23 mouse cellular contexts compared by ENCODE assay signal in the genomic region with DNA sequence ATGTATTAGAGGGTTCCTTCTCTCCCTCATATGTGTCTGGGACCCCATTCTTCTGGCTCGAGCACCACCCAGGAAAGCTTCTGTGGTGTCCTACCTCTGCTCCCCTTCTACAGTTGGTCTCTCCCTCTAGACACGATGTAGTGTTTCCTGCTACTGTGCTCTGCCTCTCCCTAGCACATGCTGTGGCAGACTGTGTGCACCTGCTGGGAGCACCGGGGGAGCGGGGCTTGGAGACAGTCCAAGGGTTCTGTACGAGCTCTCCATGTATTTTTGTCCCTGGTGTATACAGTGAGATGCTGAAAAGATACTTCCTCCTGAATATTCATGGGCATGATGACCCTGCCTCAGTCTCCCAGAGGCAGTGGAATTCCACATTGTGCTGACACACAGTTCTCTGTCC. TPM values are rescaled to one million over a fixed set of nuclear protein-coding genes. Genes with fewer than 3 reads are reported as not detected.
DNase-seq lines count a peak whose midpoint lies in the region; ATAC-seq and TF ChIP-seq lines count a peak whose summit lies in the region.
"Had no signal": no experiment of that assay in that cellular context is flagged by ENCODE, and none has a peak within 500 bp of the region (broad histone marks: within the 10 kb centered on the region; RNA-seq: fewer than 3 reads in every experiment).

No protein-coding gene starts in this region.

- no peak for TF ChIP-seq POLR2A in heart, adult 2 months (IDR thresholded peaks at IDR 0.05; ENCODE audit: insufficient read depth, low read depth, low read length)

- peaks cover 42% of the 10 kb centered on the region for H3K36me3 ChIP-seq in forebrain, embryonic 14.5 days (ENCODE audit: control insufficient read depth, insufficient read depth, low read length)
- H3K36me3 ChIP-seq in forebrain, embryonic 10.5 days (replicated peaks) = peaks cover 11% of the 10 kb centered on the region; the same call in 1 of the 2 replicates
- H3K36me3 ChIP-seq in kidney, embryonic 14.5 days (ENCODE audit: control insufficient read depth, insufficient read depth, low read length) = peaks cover 2% of the 10 kb centered on the region; the same call in 1 of the 2 replicates
- no peaks in the 10 kb centered on the region for H3K36me3 ChIP-seq in heart, adult 2 months (ENCODE audit: control insufficient read depth, insufficient read depth, low read length)
- H3K36me3 ChIP-seq: liver, embryonic 13.5 days; lung, embryonic 15.5 days had no signal

- peak; percentile 7 for DNase-seq in forebrain, embryonic 14.5 days (ENCODE audit: low spot score)
- no peak for DNase-seq in forebrain, embryonic 10.5 days (ENCODE audit: extremely low spot score, low spot score)
- DNase-seq in frontal cortex, postnatal 10 days (ENCODE audit: low spot score in 2 of 2) = peak; percentile 28 to 62
- DNase-seq in layer of hippocampus, adult 9-10 months (ENCODE audit: low spot score) = peak; percentile 32
- peak; percentile 72 for DNase-seq in right cerebral cortex, postnatal 14 days
- no peak for DNase-seq in embryo, embryonic 10.5 days (ENCODE audit: low spot score)
- no peak for DNase-seq in heart, adult 2 months
- DNase-seq: cerebellum, adult 9-10 months; heart, postnatal 4 days; kidney, adult 2 months; kidney, postnatal 10 days; liver, embryonic 13.5 days; lung, postnatal 36 days; thymus, adult 2 months had no signal

- no peak for TF ChIP-seq CTCF in heart, adult 2 months (IDR thresholded peaks at IDR 0.05)

- intact Hi-C loops in heart, adult 2 months (cut with DNase I) = no loop called here

- no peak for TF ChIP-seq EP300 in heart, adult 2 months (IDR thresholded peaks at IDR 0.05; ENCODE audit: insufficient read depth, low read depth, low read length)

- no peak overlapping the region for H3K27ac ChIP-seq in forebrain, embryonic 14.5 days (ENCODE audit: low read depth, low read length)
- no peak overlapping the region for H3K27ac ChIP-seq in forebrain, embryonic 10.5 days
- H3K27ac ChIP-seq in kidney, embryonic 14.5 days (ENCODE audit: low read depth, low read length) = no peak overlapping the region
- H3K27ac ChIP-seq in heart, adult 2 months = no peak overlapping the region
- H3K27ac ChIP-seq: embryonic facial prominence, embryonic 15.5 days; heart, embryonic 10.5 days; hindbrain, embryonic 14.5 days; liver, embryonic 13.5 days; lung, embryonic 15.5 days; midbrain, embryonic 13.5 days; stomach, postnatal 0 days had no signal

- no peaks in the 10 kb centered on the region for H3K79me2 ChIP-seq in heart, adult 2 months (replicated peaks; ENCODE audit: control insufficient read depth, insufficient read depth, low read length)

- H3K4me2 ChIP-seq in forebrain, embryonic 14.5 days (ENCODE audit: low read length) = no peak overlapping the region
- H3K4me2 ChIP-seq in kidney, embryonic 14.5 days (replicated peaks; ENCODE audit: low read depth, low read length) = no peak overlapping the region
- H3K4me2 ChIP-seq: embryonic facial prominence, embryonic 15.5 days; hindbrain, embryonic 14.5 days; liver, embryonic 13.5 days; lung, embryonic 15.5 days; midbrain, embryonic 13.5 days had no signal

- 50% methylated on average over 5 of the region's 5 CpGs for WGBS in forebrain, embryonic 14.5 days
- 91% methylated on average over 5 of the region's 5 CpGs for WGBS in forebrain, embryonic 10.5 days
- WGBS in kidney, embryonic 14.5 days = 85% methylated on average over 5 of the region's 5 CpGs
- WGBS in heart, adult 2 months = 66% methylated on average over 5 of the region's 5 CpGs

- no peaks in the 10 kb centered on the region for H3K4me1 ChIP-seq in forebrain, embryonic 14.5 days (ENCODE audit: control insufficient read depth, insufficient read depth, low read length)
- H3K4me1 ChIP-seq in forebrain, embryonic 10.5 days = peaks cover 3% of the 10 kb centered on the region; the same call in 1 of the 2 replicates
- H3K4me1 ChIP-seq in kidney, embryonic 14.5 days (ENCODE audit: control insufficient read depth, insufficient read depth, low read length) = no peaks in the 10 kb centered on the region
- no peaks in the 10 kb centered on the region for H3K4me1 ChIP-seq in heart, adult 2 months (ENCODE audit: control insufficient read depth, insufficient read depth, low read length)
- H3K4me1 ChIP-seq: embryonic facial prominence, embryonic 15.5 days; liver, embryonic 13.5 days; lung, embryonic 15.5 days; midbrain, embryonic 13.5 days had no signal

- ATAC-seq in forebrain, embryonic 14.5 days = no peak
- ATAC-seq in kidney, embryonic 14.5 days (ENCODE audit: low FRiP score, low TSS enrichment) = no peak
- ATAC-seq: inflammation-experienced regulatory T-cells, adult 6 months; midbrain, embryonic 13.5 days had no signal

- no peaks in the 10 kb centered on the region for H3K27me3 ChIP-seq in forebrain, embryonic 14.5 days (replicated peaks; ENCODE audit: control insufficient read depth, insufficient read depth, low read length)
- no peaks in the 10 kb centered on the region for H3K27me3 ChIP-seq in forebrain, embryonic 10.5 days (ENCODE audit: poor library complexity, severe bottlenecking)
- no peaks in the 10 kb centered on the region for H3K27me3 ChIP-seq in kidney, embryonic 14.5 days (ENCODE audit: control insufficient read depth, insufficient read depth, low read length)
- no peaks in the 10 kb centered on the region for H3K27me3 ChIP-seq in heart, adult 2 months (ENCODE audit: control insufficient read depth, insufficient read depth, low read length)
- H3K27me3 ChIP-seq: embryonic facial prominence, embryonic 15.5 days; liver, embryonic 13.5 days; lung, embryonic 15.5 days; megakaryocyte, embryonic 14.5 days; midbrain, embryonic 13.5 days had no signal

- no peaks in the 10 kb centered on the region for H3K9me3 ChIP-seq in forebrain, embryonic 14.5 days (replicated peaks; ENCODE audit: control insufficient read depth, low read length)
- H3K9me3 ChIP-seq in forebrain, embryonic 10.5 days = no peaks in the 10 kb centered on the region
- no peaks in the 10 kb centered on the region for H3K9me3 ChIP-seq in kidney, embryonic 14.5 days (ENCODE audit: control insufficient read depth, low read length)
- H3K9me3 ChIP-seq: embryonic facial prominence, embryonic 15.5 days; heart, embryonic 10.5 days; liver, embryonic 13.5 days; lung, embryonic 15.5 days; megakaryocyte, embryonic 14.5 days; midbrain, embryonic 13.5 days had no signal

- no peak overlapping the region for H3K4me3 ChIP-seq in forebrain, embryonic 14.5 days (ENCODE audit: low read depth, low read length)
- H3K4me3 ChIP-seq in forebrain, embryonic 10.5 days = no peak overlapping the region
- H3K4me3 ChIP-seq in kidney, embryonic 14.5 days (ENCODE audit: low read length) = no peak overlapping the region
- H3K4me3 ChIP-seq in heart, adult 2 months = no peak overlapping the region
- H3K4me3 ChIP-seq: embryonic facial prominence, embryonic 15.5 days; heart, embryonic 10.5 days; liver, embryonic 13.5 days; lung, embryonic 15.5 days; megakaryocyte, embryonic 14.5 days; midbrain, embryonic 13.5 days had no signal

- H3K9ac ChIP-seq in forebrain, embryonic 14.5 days (ENCODE audit: low read length) = no peak overlapping the region
- H3K9ac ChIP-seq in kidney, embryonic 14.5 days (ENCODE audit: low read depth, low read length) = no peak overlapping the region
- no peak overlapping the region for H3K9ac ChIP-seq in heart, adult 2 months (ENCODE audit: low read depth, low read length)
- H3K9ac ChIP-seq: embryonic facial prominence, embryonic 15.5 days; hindbrain, embryonic 14.5 days; liver, embryonic 13.5 days; lung, embryonic 15.5 days; midbrain, embryonic 13.5 days had no signal

RNA-seq across cellular contexts. Expression of a gene that starts 36.7 kb away (rescaled TPM):
- 53.1 and 57.9 TPM in 2 replicates for polyA plus RNA-seq in forebrain, embryonic 14.5 days (2014; fragmentation: Nextera tagmentation; extraction: Ambion mirVana)
- polyA plus RNA-seq in forebrain, embryonic 10.5 days (2016; fragmentation: Nextera tagmentation; extraction: Ambion mirVana) = 62.4 and 64.3 TPM in 2 replicates
- polyA plus RNA-seq in kidney, embryonic 14.5 days (2014; fragmentation: Nextera tagmentation; extraction: Ambion mirVana) = 29.4 and 58.5 TPM in 2 replicates
- 100 to 1,000 TPM in 1 of 2 experiments, 10 to 100 TPM in 1; 97.3 to 106 TPM for total RNA-seq in heart, adult 2 months (2021)
- 100 and 178 TPM in 2 replicates for polyA plus RNA-seq in heart, adult 2 months (2012; rRNA removed)

RNA-seq across cellular contexts. Expression of a gene that starts 36.8 kb away (rescaled TPM):
- 139 and 146 TPM in 2 replicates for polyA plus RNA-seq in forebrain, embryonic 14.5 days (2014; fragmentation: Nextera tagmentation; extraction: Ambion mirVana)
- polyA plus RNA-seq in forebrain, embryonic 10.5 days (2016; fragmentation: Nextera tagmentation; extraction: Ambion mirVana) = 113 and 122 TPM in 2 replicates
- 143 and 147 TPM in 2 replicates for polyA plus RNA-seq in kidney, embryonic 14.5 days (2014; fragmentation: Nextera tagmentation; extraction: Ambion mirVana)
- total RNA-seq in heart, adult 2 months (2021) = 10 to 100 TPM; 32.0 to 33.6 TPM
- polyA plus RNA-seq in heart, adult 2 months (2012; rRNA removed) = 25.6 and 58.9 TPM in 2 replicates

Comparison
In these comparisons a context has a peak if more than half of its experiments do, and no peak if none do; other contexts are left out.
1. DNase-seq: peak in forebrain, embryonic 14.5 days (single experiment), frontal cortex, postnatal 10 days (2 of 2), layer of hippocampus, adult 9-10 months (single experiment) and right cerebral cortex, postnatal 14 days (single experiment); none in forebrain, embryonic 10.5 days (single experiment), embryo, embryonic 10.5 days (single experiment) and heart, adult 2 months (0 of 2).